Mouse (Mus musculus) kidney, adult 2 months (tissue): ENCODE results near the gene Parg. TPM values are rescaled to one million over a fixed set of nuclear protein-coding genes. Genes with fewer than 3 reads are reported as not detected.

Experiments
- DNase-seq: peaks from one replicate; pipeline ENCODE4 v3.0.0; 2021
- H3K27ac ChIP-seq: fragments of 200-500 bp; 2 replicates; pipeline ENCODE4 v1.5.1; 2012; ENCODE audit warnings: low read depth, low read length, control low read depth, inconsistent platforms; ENCODE audit not compliant: insufficient read depth
- H3K27me3 ChIP-seq: fragments of 200-500 bp; replicated peaks from 2 replicates; pipeline ENCODE4 v1.6.1; 2012; ENCODE audit warnings: mild to moderate bottlenecking, moderate library complexity, low read length, inconsistent platforms; ENCODE audit not compliant: control insufficient read depth, insufficient read depth
- H3K36me3 ChIP-seq: fragments of 200-500 bp; 2 replicates; pipeline ENCODE4 v1.6.1; 2012; ENCODE audit warnings: mild to moderate bottlenecking, moderate library complexity, low read length, inconsistent platforms; ENCODE audit not compliant: control insufficient read depth, insufficient read depth
- H3K4me1 ChIP-seq: fragments of 200-500 bp; 2 replicates; pipeline ENCODE4 v1.6.1; 2011; ENCODE audit warnings: low read length; ENCODE audit not compliant: control insufficient read depth, insufficient read depth
- H3K4me3 ChIP-seq: fragments of 200-500 bp; 2 replicates; pipeline ENCODE4 v1.5.1; 2011; ENCODE audit warnings: mild to moderate bottlenecking, low read depth, low read length, control low read depth; ENCODE audit not compliant: insufficient read depth
- CTCF ChIP-seq: fragments of 200-500 bp; conservative IDR thresholded peaks from 2 replicates; pipeline ENCODE4 v1.5.1; 2011; ENCODE audit warnings: low read depth, mild to moderate bottlenecking, control low read depth, low read length, moderate library complexity, mixed read lengths; ENCODE audit not compliant: insufficient read depth, insufficient read length
- POLR2A ChIP-seq: fragments of 200-500 bp; IDR thresholded peaks from one replicate; pipeline ENCODE4 v1.6.1; 2011; ENCODE audit warnings: low read depth, low read length, control low read depth
- WGBS: fragments of 180-500 bp; shearing (Covaris S2); methylation state at CpG from one replicate; pipeline ENCODE4 v1.1.7; 2018; 5-methylcytosine and 5-hydroxymethylcytosine counted together
- polyA plus RNA-seq: library from polyadenylated mRNA; depleted of rRNA; stranded (reverse); fragments of >200 nt; gene quantifications from 2 replicates; pipeline ENCODE4 v1.2.3, GENCODE M21; 2012

Parg gene
- polyA plus RNA-seq, 1 experiment: 6.9 TPM

DNA sequence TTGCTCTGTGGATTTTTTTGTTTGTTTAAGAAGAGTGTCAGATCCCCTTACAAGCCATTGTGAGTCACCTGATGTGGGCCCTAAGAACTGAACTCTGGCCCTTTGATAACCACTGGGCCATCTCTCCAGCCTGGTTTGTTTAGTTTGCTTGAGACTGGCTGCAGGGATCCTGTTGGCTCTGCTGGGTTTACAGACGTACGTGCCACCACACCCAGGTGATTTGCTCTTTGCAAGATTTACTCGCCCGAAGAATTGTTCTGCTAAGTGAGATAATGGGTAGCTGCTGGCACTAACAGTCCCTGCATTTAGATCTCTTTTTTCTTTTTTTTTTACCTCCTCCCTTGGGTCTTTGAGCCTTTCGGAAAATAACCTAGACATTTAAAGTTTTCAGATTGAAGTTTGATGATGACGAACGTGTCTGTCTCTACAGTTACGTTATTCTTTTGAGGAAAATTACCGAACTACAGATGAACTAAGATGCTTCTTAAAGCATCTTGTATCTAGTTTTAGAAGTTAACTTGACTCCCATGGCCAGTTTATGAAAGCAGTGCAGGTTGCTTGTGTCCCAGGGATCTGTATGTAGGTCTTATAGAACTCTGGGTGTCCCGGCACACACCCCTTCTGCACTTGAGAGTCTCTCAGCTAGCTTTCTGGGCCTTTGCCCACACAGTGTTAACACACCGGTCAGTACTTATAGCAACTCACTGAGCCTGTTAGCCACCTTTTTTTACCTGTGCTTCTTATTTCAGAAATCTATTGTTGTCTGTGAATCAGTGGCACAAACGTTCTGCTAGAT lies 40.5 kb upstream of the Parg start:
- no peak overlapping the region for H3K27ac ChIP-seq
- H3K4me3 ChIP-seq: 0 out of 2 replicates have a peak overlapping the region, but pooled peaks have one; percentile 1
- peaks cover 26% of the 10 kb centered on the region; the same call in 1 of the 2 replicates for H3K4me1 ChIP-seq
- TF ChIP-seq POLR2A (no peak), CTCF (no peak)
- WGBS: 66% methylated on average over 12 of the region's 12 CpGs
- peak; percentile 29 for DNase-seq
- no peaks in the 10 kb centered on the region for H3K27me3 ChIP-seq
- H3K36me3 ChIP-seq: no peaks in the 10 kb centered on the region

DNA sequence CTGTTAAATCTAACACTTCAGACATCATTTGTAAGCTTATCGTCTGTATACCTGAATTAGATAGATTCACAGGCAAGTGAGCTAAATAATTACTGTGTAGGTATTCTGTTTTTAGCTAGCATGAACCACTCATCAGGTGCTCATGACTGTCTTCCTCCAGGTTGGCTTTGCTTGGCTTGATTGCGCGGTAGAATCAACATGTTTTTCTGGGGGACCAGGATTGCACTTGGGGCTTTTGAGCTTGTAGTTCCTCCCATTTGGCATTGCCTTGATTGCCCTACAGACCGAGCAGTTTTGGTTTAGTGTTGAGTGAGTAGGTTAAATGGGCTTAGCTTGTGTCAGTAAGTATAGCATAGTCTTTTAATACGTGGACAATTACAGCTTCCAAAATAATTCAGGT lies 39.5 kb upstream of the Parg start:
- no peaks in the 10 kb centered on the region for H3K36me3 ChIP-seq
- H3K4me1 ChIP-seq: peaks cover 30% of the 10 kb centered on the region
- WGBS: 85% methylated on average over 5 of the region's 5 CpGs
- H3K27ac ChIP-seq: no peak overlapping the region
- TF ChIP-seq POLR2A: no peak
- TF ChIP-seq CTCF: no peak
- H3K27me3 ChIP-seq: no peaks in the 10 kb centered on the region
- no peak for DNase-seq
- no peak overlapping the region for H3K4me3 ChIP-seq

DNA sequence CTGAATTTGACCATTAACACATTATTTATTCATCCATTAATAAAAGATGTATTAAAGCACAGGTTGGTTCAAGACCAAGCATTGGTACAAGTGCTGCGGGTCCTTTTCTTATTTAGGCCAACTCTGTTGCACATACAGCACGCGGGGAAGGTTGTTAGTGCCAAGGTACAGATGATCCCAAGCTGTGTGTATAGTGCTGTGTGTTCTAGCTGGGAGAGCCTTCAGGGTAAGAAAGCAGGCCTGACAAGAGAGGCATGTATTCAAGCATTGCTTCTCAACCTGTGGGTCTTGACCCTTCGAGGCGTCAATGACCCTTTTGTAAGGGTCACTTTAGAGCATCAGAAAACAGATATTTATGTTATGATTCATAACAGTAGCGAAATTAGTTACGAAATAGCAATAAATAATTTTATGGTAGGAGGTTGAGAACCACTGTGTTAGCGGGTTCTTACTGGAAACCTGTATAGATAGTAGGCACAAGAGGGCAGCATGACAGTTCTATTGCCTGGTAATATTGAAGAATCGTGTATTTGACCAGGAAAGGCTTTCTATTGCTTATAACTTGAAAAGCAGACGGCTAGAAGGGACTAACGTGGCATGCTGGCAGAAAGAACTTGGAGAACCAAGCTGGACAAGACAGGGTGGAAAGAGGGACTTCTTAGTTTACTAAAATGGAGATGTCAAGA lies 38.4 kb upstream of the Parg start:
- TF ChIP-seq CTCF (no peak), POLR2A (no peak)
- no peak overlapping the region for H3K4me3 ChIP-seq
- H3K36me3 ChIP-seq: no peaks in the 10 kb centered on the region
- H3K27me3 ChIP-seq: no peaks in the 10 kb centered on the region
- H3K4me1 ChIP-seq: peaks cover 39% of the 10 kb centered on the region
- 85% methylated on average over 11 of the region's 11 CpGs for WGBS
- no peak for DNase-seq
- no peak overlapping the region for H3K27ac ChIP-seq

DNA sequence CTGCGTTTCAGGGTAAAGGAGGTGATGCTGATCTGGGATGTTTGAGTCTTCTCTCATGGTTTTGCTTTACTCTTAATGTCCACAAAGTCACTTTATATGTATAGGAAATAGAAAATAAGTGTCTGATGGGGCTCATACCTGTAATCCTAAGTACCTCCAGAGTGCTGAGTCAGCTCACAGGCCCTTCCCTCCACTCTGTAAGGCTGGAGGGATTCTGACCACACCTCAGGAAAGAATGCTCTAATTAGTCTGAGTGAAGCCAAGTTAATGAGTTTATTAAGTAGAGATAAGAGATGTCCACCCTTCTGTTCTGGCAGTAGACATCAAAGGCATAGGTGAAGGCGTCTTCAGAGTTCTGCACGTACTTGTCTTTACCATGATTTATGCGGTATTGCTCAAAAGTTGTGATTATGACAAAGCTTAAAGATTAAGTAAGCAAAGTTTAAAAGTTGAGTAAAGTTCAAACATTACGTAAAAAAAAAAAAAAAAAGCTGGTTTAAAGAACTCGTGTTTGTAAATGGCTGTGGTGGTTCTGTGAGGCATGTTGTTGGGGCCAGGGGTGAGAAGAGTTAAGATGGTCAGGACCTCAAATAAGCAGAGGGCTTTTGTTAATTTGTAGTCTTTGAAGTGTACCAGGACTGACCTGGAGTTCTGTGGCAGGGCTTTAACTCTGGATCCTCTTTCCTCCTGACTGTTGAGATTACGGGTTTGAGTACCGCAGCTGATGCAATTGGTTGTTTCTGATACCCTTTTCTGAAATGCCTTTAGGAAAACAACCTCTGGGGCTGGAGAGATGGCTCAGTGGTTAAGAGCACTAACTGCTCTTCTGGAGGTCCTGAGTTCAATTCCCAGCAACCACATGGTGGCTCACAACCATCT lies 37.3 kb upstream of the Parg start:
- peak; percentile 34 for DNase-seq
- no peaks in the 10 kb centered on the region for H3K36me3 ChIP-seq

DNA sequence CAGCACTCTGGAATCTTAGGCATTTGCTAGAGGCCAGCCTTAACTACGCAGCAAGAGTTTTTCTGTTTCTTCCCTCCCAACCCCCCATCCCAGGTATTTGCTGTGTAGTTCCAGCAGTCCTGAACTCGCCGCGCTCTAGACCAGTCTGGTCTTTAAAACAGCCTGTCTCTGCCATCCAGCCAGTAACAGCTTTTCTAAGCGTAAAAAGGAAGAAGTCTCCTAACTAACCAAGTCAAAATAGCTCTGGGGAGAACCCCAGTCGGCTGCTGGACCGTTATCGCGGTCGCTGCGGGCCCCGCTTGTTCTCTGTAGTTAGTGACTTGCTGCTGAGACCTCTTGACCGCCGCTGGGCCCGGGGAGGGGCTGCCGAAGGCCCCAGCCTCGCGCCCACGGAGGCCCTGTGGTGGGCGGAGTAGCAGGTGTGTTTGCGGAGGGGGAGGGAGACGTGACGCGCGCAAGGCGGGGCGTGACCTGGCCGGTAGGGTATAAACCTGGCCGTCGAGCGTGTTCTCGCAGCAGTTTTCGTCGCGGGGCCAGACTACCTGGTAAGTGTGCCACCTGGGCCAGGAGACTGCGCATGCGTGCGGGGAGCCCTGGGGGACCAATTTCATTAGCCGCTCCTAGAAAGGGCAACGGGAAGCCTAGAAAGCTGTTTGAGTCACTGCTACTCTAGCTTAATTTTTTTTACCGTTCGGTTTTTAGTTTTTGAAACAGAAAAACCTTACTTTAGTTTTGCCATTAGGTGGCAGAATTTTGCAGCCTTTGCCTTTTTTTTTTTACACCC lies 36.3 kb upstream of the Parg start:
- Histone ChIP-seq H3K27me3 (no peaks in the 10 kb centered on the region), H3K4me1 (peaks cover 40% of the 10 kb centered on the region), H3K36me3 (no peaks in the 10 kb centered on the region), H3K27ac (peak overlapping the region; percentile 91), H3K4me3 (peak overlapping the region; percentile 20)
- 1% methylated on average over 42 of the region's 42 CpGs for WGBS
- no peak for TF ChIP-seq CTCF
- peak; percentile 97 for TF ChIP-seq POLR2A
- peak; percentile 94 for DNase-seq

More for the DNA sequence above, 37.3 kb upstream of the Parg start:
- peak overlapping the region; percentile 79 for H3K27ac ChIP-seq
- no peak overlapping the region for H3K4me3 ChIP-seq
- H3K27me3 ChIP-seq: no peaks in the 10 kb centered on the region
- TF ChIP-seq POLR2A (no peak), CTCF (no peak)
- H3K4me1 ChIP-seq: peaks cover 40% of the 10 kb centered on the region
- 69% methylated on average over 8 of the region's 8 CpGs for WGBS

DNA sequence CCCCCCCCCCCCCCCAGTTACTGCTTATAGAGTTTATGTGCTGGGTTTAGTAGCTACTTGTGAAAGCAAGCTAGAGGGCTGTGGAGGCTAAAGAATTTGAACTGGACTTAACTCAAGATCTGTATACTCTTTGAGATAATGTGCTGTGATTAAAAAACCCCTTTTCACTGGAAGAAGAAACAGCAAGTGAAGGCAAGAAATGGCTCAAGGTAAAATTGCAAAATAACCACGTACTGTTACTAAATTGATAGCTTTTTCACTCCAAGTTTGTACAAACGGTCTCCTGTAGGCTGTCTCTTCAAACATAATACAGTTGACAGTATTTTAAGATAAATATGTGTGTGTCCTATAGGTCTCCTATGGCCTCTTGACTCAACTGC lies 35.7 kb upstream of the Parg start:
- no peaks in the 10 kb centered on the region for H3K36me3 ChIP-seq
- no peak for DNase-seq
- no peaks in the 10 kb centered on the region for H3K27me3 ChIP-seq
- H3K27ac ChIP-seq: no peak overlapping the region; the same call in 1 of the 2 replicates
- H3K4me1 ChIP-seq: peaks cover 37% of the 10 kb centered on the region
- TF ChIP-seq CTCF (no peak), POLR2A (no peak)
- WGBS: 39% methylated on average over 2 of the region's 2 CpGs
- no peak overlapping the region for H3K4me3 ChIP-seq
